Mouse (Mus musculus) neural tube, embryonic 14.5 days (tissue): ENCODE results near the gene Ptpn7. TPM values are rescaled to one million over a fixed set of nuclear protein-coding genes. Genes with fewer than 3 reads are reported as not detected.

Experiments
- ATAC-seq: fragments of 200-750 bp; cut with Nextera tagmentation; 2 replicates; pipeline ENCODE4 v1.8.0; 2017; ENCODE audit warnings: low read depth, mild to moderate bottlenecking, moderate TSS enrichment, moderate library complexity
- H3K27ac ChIP-seq: fragments of 300-500 bp; sonication (generic); 2 replicates; pipeline ENCODE4 v1.5.1; 2014; ENCODE audit warnings: low read depth, mild to moderate bottlenecking, control low read depth, low read length, moderate library complexity, mixed read lengths
- H3K27me3 ChIP-seq: fragments of 300-500 bp; sonication (generic); 2 replicates; pipeline ENCODE4 v1.6.1; 2014; ENCODE audit warnings: low read length; ENCODE audit not compliant: control insufficient read depth, insufficient read depth
- H3K36me3 ChIP-seq: fragments of 300-500 bp; sonication (generic); 2 replicates; pipeline ENCODE4 v1.6.1; 2014; ENCODE audit warnings: low read length, mixed read lengths; ENCODE audit not compliant: control insufficient read depth, insufficient read depth
- H3K4me1 ChIP-seq: fragments of 300-500 bp; sonication (generic); 2 replicates; pipeline ENCODE4 v1.6.1; 2014; ENCODE audit warnings: low read length; ENCODE audit not compliant: control insufficient read depth, insufficient read depth
- H3K4me2 ChIP-seq: fragments of 300-500 bp; sonication (generic); 2 replicates; pipeline ENCODE4 v1.6.1; 2014; ENCODE audit warnings: mild to moderate bottlenecking, low read depth, low read length, control low read depth
- H3K4me3 ChIP-seq: fragments of 300-500 bp; sonication (generic); 2 replicates; pipeline ENCODE4 v1.5.1; 2014; ENCODE audit warnings: low read depth, low read length, control low read depth, mixed read lengths
- H3K9ac ChIP-seq: fragments of 300-500 bp; sonication (generic); replicated peaks from 2 replicates; pipeline ENCODE4 v1.6.1; 2014; ENCODE audit warnings: low read depth, mild to moderate bottlenecking, control low read depth, low read length, mixed read lengths
- H3K9me3 ChIP-seq: fragments of 300-500 bp; sonication (generic); 2 replicates; pipeline ENCODE4 v1.6.1; 2016; ENCODE audit warnings: low read length; ENCODE audit not compliant: control insufficient read depth
- WGBS: fragments of 180-500 bp; shearing (Covaris S2); extraction: QIAGEN DNeasy Blood & Tissue Kit; methylation state at CpG from one replicate; pipeline ENCODE4 v1.1.7; 2014; 5-methylcytosine and 5-hydroxymethylcytosine counted together
- polyA plus RNA-seq: library from polyadenylated mRNA; unstranded; fragments of >200 nt; fragmentation: Nextera tagmentation; extraction: Ambion mirVana; gene quantifications from 2 replicates; pipeline ENCODE4 v1.2.1, GENCODE M21; 2014

Ptpn7 gene
- polyA plus RNA-seq, 1 experiment from 2014 or later = 0.15 TPM

GRCm38 (mm10) chr1:135170299-135170698 is 37.8 kb downstream of the Ptpn7 start:
- ATAC-seq = no peak
- Histone ChIP-seq H3K9me3 (no peaks in the 10 kb centered on the region), H3K27me3 (no peaks in the 10 kb centered on the region), H3K36me3 (no peaks in the 10 kb centered on the region), H3K4me3 (no peak overlapping the region), H3K9ac (no peak overlapping the region), H3K4me2 (no peak overlapping the region), H3K4me1 (no peaks in the 10 kb centered on the region), H3K27ac (no peak overlapping the region)
- WGBS = 62% methylated on average over 10 of the region's 10 CpGs

GRCm38 (mm10) chr1:135171202-135171601 is 38.7 kb downstream of the Ptpn7 start:
- Histone ChIP-seq H3K27ac (no peak overlapping the region), H3K36me3 (no peaks in the 10 kb centered on the region), H3K4me3 (no peak overlapping the region), H3K9me3 (no peaks in the 10 kb centered on the region), H3K27me3 (no peaks in the 10 kb centered on the region), H3K4me1 (no peaks in the 10 kb centered on the region), H3K4me2 (no peak overlapping the region), H3K9ac (no peak overlapping the region)
- WGBS = 84% methylated on average over 7 of the region's 7 CpGs
- no peak for ATAC-seq

DNA sequence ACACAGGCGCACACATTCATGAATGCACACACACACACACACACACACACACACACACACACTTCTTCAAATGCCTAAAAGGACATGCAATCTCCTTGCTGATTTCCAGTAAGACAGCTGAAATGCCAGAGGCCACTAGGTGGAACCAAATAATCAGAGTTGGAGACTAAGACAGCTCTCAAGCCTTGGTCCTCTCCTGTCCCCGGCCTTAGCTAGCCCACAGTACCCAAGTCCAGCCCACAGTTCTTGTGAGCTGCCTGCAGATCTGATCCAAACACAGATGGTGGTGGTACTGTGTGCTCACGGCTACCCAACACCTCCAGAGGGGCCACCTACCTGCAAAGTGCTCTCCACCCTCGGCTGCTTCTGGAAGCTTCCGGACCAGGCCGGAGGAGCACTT is 39.5 kb downstream of the Ptpn7 start:
- H3K27ac ChIP-seq = no peak overlapping the region
- H3K4me1 ChIP-seq = no peaks in the 10 kb centered on the region
- no peaks in the 10 kb centered on the region for H3K27me3 ChIP-seq
- H3K4me2 ChIP-seq = no peak overlapping the region
- peak; percentile 84; the same call in 1 of the 2 replicates for ATAC-seq
- H3K36me3 ChIP-seq = no peaks in the 10 kb centered on the region
- no peak overlapping the region for H3K9ac ChIP-seq
- WGBS = 58% methylated on average over 6 of the region's 6 CpGs
- H3K9me3 ChIP-seq = no peaks in the 10 kb centered on the region
- H3K4me3 ChIP-seq = no peak overlapping the region

DNA sequence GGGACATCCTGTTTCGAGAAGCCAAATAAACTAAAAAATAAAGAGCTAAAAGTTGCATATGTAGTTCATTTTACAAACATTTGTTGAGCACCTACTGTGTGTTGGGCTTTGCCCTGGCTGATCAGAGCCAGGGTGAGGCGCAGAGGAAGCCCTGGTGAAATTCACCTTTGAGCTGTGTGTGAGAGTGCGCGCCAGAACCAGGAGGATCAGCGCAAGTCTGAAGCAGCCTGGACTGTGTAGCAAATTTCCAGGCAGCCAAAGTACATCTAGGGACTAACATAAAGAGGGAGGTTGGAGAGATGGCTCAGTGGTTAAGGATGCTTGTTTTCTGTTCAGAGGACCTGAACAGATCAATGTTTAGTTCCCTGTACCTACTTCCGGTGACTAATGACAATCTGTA is 40.8 kb downstream of the Ptpn7 start:
- Histone ChIP-seq H3K27me3 (no peaks in the 10 kb centered on the region), H3K9ac (no peak overlapping the region), H3K4me2 (no peak overlapping the region), H3K4me3 (no peak overlapping the region), H3K36me3 (no peaks in the 10 kb centered on the region), H3K4me1 (no peaks in the 10 kb centered on the region), H3K9me3 (no peaks in the 10 kb centered on the region), H3K27ac (no peak overlapping the region)
- WGBS = 93% methylated on average over 6 of the region's 6 CpGs
- no peak for ATAC-seq

GRCm38 (mm10) chr1:135175176-135175575 is 42.7 kb downstream of the Ptpn7 start:
- no peak overlapping the region for H3K4me3 ChIP-seq
- H3K9ac ChIP-seq = no peak overlapping the region
- no peak overlapping the region for H3K4me2 ChIP-seq
- WGBS = 82% methylated on average over 3 of the region's 3 CpGs
- H3K4me1 ChIP-seq = no peaks in the 10 kb centered on the region
- no peaks in the 10 kb centered on the region for H3K36me3 ChIP-seq
- no peaks in the 10 kb centered on the region for H3K9me3 ChIP-seq
- ATAC-seq = no peak
- no peak overlapping the region for H3K27ac ChIP-seq
- H3K27me3 ChIP-seq = no peaks in the 10 kb centered on the region

DNA sequence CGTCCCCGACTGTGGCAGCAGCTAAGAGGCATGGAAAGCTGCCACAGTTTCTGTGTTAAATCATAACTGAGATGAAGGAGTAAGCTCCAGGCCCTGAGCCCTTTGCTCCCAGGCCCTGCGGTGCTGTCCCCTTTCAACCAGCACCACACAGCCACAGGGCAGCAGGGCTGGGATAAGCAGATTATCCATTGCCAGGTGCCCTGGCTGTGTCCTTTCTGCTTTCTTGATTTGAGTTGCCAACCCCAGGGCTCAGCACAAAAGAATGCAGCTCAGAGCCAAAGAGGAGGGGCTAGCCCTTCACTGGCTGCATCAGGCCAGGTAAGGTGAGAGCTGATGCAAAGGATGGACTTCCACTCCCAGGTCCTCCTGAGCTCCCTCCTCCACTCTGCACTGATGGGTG is 45.2 kb downstream of the Ptpn7 start:
- no peaks in the 10 kb centered on the region for H3K9me3 ChIP-seq
- H3K4me2 ChIP-seq = no peak overlapping the region
- WGBS = 88% methylated on average over 3 of the region's 3 CpGs
- ATAC-seq = no peak
- no peaks in the 10 kb centered on the region for H3K27me3 ChIP-seq
- H3K9ac ChIP-seq = no peak overlapping the region
- no peaks in the 10 kb centered on the region for H3K36me3 ChIP-seq
- H3K4me1 ChIP-seq = no peaks in the 10 kb centered on the region
- no peak overlapping the region for H3K4me3 ChIP-seq
- no peak overlapping the region for H3K27ac ChIP-seq

DNA sequence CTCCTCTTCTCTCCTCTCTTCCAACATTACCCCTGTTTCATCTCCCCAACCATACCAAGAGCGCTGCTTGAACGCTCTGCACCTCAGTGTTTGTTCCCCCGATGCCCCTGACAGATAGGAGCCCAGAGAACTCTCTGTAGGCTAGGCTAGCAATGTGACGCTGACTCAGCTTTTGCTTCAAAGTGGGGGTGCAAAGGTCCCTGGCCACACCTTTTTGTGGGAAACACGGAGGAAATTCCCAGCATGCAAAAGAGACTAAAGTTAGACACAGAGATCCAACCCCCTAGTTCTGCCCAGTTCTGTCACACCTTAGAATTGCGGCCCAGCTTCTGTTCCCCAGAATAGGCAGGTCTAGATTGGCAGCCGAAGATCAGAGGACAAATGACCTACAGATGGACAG is 46.4 kb downstream of the Ptpn7 start:
- Histone ChIP-seq H3K4me3 (no peak overlapping the region), H3K27me3 (no peaks in the 10 kb centered on the region), H3K4me2 (no peak overlapping the region), H3K27ac (no peak overlapping the region), H3K9me3 (no peaks in the 10 kb centered on the region), H3K36me3 (no peaks in the 10 kb centered on the region), H3K4me1 (no peaks in the 10 kb centered on the region), H3K9ac (no peak overlapping the region)
- no peak for ATAC-seq
- 91% methylated on average over 7 of the region's 7 CpGs for WGBS

DNA sequence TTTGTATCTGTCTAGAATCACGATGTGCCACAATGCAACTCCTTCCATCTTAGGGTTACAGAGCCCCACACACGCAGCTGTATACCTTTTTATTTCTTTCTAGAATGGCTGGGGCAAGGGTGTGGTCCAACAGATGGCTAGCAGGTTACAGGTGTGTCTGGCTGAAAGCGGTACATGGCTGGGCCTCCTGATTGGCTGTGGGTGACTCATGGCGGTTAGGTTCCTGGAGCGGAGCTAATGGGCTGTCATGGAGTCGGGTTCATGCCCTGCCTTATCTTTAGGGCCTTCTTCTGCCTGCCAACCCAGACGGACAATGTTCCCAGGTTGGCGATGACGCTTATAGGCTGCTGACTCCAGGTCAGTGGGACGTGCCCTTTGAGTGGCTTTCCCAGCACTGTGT is 48.3 kb downstream of the Ptpn7 start:
- Histone ChIP-seq H3K4me1 (no peaks in the 10 kb centered on the region), H3K9ac (no peak overlapping the region), H3K27ac (no peak overlapping the region), H3K4me2 (no peak overlapping the region), H3K9me3 (no peaks in the 10 kb centered on the region), H3K4me3 (no peak overlapping the region), H3K36me3 (no peaks in the 10 kb centered on the region), H3K27me3 (no peaks in the 10 kb centered on the region)
- 91% methylated on average over 10 of the region's 10 CpGs for WGBS
- no peak for ATAC-seq

GRCm38 (mm10) chr1:135181275-135181674 is 48.8 kb downstream of the Ptpn7 start:
- Histone ChIP-seq H3K4me2 (no peak overlapping the region), H3K4me3 (no peak overlapping the region), H3K9me3 (no peaks in the 10 kb centered on the region), H3K9ac (no peak overlapping the region), H3K27ac (no peak overlapping the region), H3K36me3 (no peaks in the 10 kb centered on the region), H3K4me1 (no peaks in the 10 kb centered on the region), H3K27me3 (no peaks in the 10 kb centered on the region)
- WGBS = 79% methylated on average over 4 of the region's 4 CpGs
- no peak for ATAC-seq
